In the genomic region with DNA sequence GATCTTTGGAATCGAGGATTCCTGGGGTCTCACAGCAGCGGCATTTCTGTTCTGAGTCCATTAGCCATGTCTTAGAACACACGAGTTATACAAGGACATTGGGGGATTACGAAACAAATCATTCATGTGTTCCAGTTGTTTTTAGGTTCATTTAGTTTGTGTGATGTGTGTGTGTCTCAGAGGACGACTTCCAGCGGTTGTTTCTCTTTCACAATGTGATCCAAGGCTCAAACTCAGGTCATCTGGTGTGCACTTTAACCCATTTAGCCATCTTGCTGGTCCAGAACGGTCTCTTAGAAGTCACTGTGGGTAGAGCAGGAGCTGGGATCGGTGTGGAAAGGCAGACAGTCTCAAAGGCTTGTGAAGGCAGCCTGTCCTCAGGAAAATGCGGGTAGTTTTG, we compare ENCODE assay signal across 27 mouse cellular contexts. TPM values are rescaled to one million over a fixed set of nuclear protein-coding genes. Genes with fewer than 3 reads are reported as not detected.
DNase-seq lines count a peak whose midpoint lies in the region; ATAC-seq and TF ChIP-seq lines count a peak whose summit lies in the region.
"Had no signal": no experiment of that assay in that cellular context is flagged by ENCODE, and none has a peak within 500 bp of the region (broad histone marks: within the 10 kb centered on the region; RNA-seq: fewer than 3 reads in every experiment).

No protein-coding gene starts in this region.

- H3K4me2 ChIP-seq in heart, postnatal 0 days (ENCODE audit: low read depth, low read length), result no peak overlapping the region
- no peak overlapping the region for H3K4me2 ChIP-seq in forebrain, embryonic 15.5 days (replicated peaks)
- H3K4me2 ChIP-seq: embryonic facial prominence, embryonic 13.5 days; forebrain, embryonic 12.5 days; heart, embryonic 11.5 days; hindbrain, embryonic 13.5 days; intestine, embryonic 15.5 days had no signal

- H3K27ac ChIP-seq in gastrocnemius, adult 2 months, result peak overlapping the region; percentile 59
- H3K27ac ChIP-seq in heart, postnatal 0 days (ENCODE audit: low read depth), result 0 out of 2 replicates have a peak overlapping the region, but pooled peaks have one; percentile 7
- H3K27ac ChIP-seq in macrophage, result peak overlapping the region; percentile 69
- no peak overlapping the region for H3K27ac ChIP-seq in forebrain, embryonic 15.5 days (replicated peaks)
- H3K27ac ChIP-seq: embryonic facial prominence, embryonic 10.5 days; embryonic facial prominence, embryonic 13.5 days; forebrain, embryonic 12.5 days; hindbrain, embryonic 10.5 days; hindbrain, embryonic 13.5 days; intestine, embryonic 15.5 days had no signal

- H3K9ac ChIP-seq in heart, postnatal 0 days (replicated peaks; ENCODE audit: low read depth, low read length), result no peak overlapping the region
- no peak overlapping the region for H3K9ac ChIP-seq in forebrain, embryonic 15.5 days (replicated peaks)
- H3K9ac ChIP-seq: embryonic facial prominence, embryonic 13.5 days; forebrain, embryonic 12.5 days; hindbrain, embryonic 13.5 days; intestine, embryonic 15.5 days had no signal

- H3K4me1 ChIP-seq in heart, postnatal 0 days (ENCODE audit: control insufficient read depth, insufficient read depth), result peaks cover 46% of the 10 kb centered on the region
- H3K4me1 ChIP-seq in lung, adult 2 months (ENCODE audit: control insufficient read depth, insufficient read depth, low read length), result peaks cover 35% of the 10 kb centered on the region
- H3K4me1 ChIP-seq in forebrain, embryonic 15.5 days, result no peaks in the 10 kb centered on the region
- H3K4me1 ChIP-seq: embryonic facial prominence, embryonic 10.5 days had no signal

- 88% methylated on average over 9 of the region's 9 CpGs for WGBS in heart, postnatal 0 days
- 78% methylated on average over 9 of the region's 9 CpGs for WGBS in lung, adult 2 months
- 74% methylated on average over 9 of the region's 9 CpGs for whole genome bisulfite sequencing in macrophage (ENCODE audit: missing documents)
- WGBS in forebrain, embryonic 15.5 days, result 81% methylated on average over 9 of the region's 9 CpGs

- TF ChIP-seq EP300 in heart, postnatal 0 days (IDR thresholded peaks at IDR 0.05; ENCODE audit: low read depth), result no peak

- H3K27me3 ChIP-seq in heart, postnatal 0 days (ENCODE audit: control insufficient read depth, insufficient read depth, low read length), result no peaks in the 10 kb centered on the region
- H3K27me3 ChIP-seq in forebrain, embryonic 15.5 days, result no peaks in the 10 kb centered on the region
- H3K27me3 ChIP-seq: embryonic facial prominence, embryonic 13.5 days; forebrain, embryonic 12.5 days; hindbrain, embryonic 13.5 days; intestine, embryonic 15.5 days had no signal

- peak overlapping the region; percentile 15; the same call in 1 of the 2 replicates for H3K4me3 ChIP-seq in gastrocnemius, adult 2 months
- no peak overlapping the region for H3K4me3 ChIP-seq in heart, postnatal 0 days (ENCODE audit: low read depth, low read length)
- no peak overlapping the region for H3K4me3 ChIP-seq in lung, adult 2 months (replicated peaks; ENCODE audit: extremely low read depth, low read depth, low read length)
- H3K4me3 ChIP-seq in macrophage (ENCODE audit: inconsistent target), result no peak overlapping the region
- H3K4me3 ChIP-seq in forebrain, embryonic 15.5 days, result no peak overlapping the region
- H3K4me3 ChIP-seq: embryonic facial prominence, embryonic 10.5 days; embryonic facial prominence, embryonic 13.5 days; erythroblast, embryonic 14.5 days; forebrain, embryonic 12.5 days; hindbrain, embryonic 10.5 days; hindbrain, embryonic 13.5 days; intestine, embryonic 15.5 days had no signal

- no peak for TF ChIP-seq CTCF in gastrocnemius, adult 2 months (IDR thresholded peaks at IDR 0.05)
- TF ChIP-seq CTCF in heart, postnatal 0 days (IDR thresholded peaks at IDR 0.05; ENCODE audit: low read depth), result no peak
- no peak for TF ChIP-seq CTCF in lung, adult 2 months (IDR thresholded peaks at IDR 0.05; ENCODE audit: insufficient read depth, low read length)

- H3K79me2 ChIP-seq in macrophage (ENCODE audit: inconsistent target), result peaks cover 71% of the 10 kb centered on the region

- TF ChIP-seq POLR2A in lung, adult 2 months (IDR thresholded peaks at IDR 0.05; ENCODE audit: borderline replicate concordance, extremely low read depth, low read depth, low read length), result no peak

- intact Hi-C loops in gastrocnemius, adult 2 months (cut with DNase I), result no loop called here
- intact Hi-C loops in heart, postnatal 14 days (cut with DNase I), result no loop called here

- H3K36me3 ChIP-seq in heart, postnatal 0 days (replicated peaks; ENCODE audit: control insufficient read depth, insufficient read depth, low read length), result peaks cover 30% of the 10 kb centered on the region
- no peaks in the 10 kb centered on the region for H3K36me3 ChIP-seq in macrophage (ENCODE audit: inconsistent target)
- no peaks in the 10 kb centered on the region for H3K36me3 ChIP-seq in forebrain, embryonic 15.5 days
- H3K36me3 ChIP-seq: embryonic facial prominence, embryonic 10.5 days; embryonic facial prominence, embryonic 13.5 days; forebrain, embryonic 12.5 days; hindbrain, embryonic 10.5 days; hindbrain, embryonic 13.5 days; intestine, embryonic 15.5 days had no signal

- ATAC-seq in heart, postnatal 0 days (ENCODE audit: insufficient read depth, low read depth), result no peak
- ATAC-seq in forebrain, embryonic 15.5 days (replicated peaks), result no peak
- ATAC-seq: activated CD4-positive, CD25-positive, alpha-beta regulatory T cell, adult 4 months; forebrain, embryonic 16.5 days; hindbrain, embryonic 16.5 days; intestine, embryonic 15.5 days had no signal

- no peak for DNase-seq in gastrocnemius, adult 2 months
- no peak for DNase-seq in gastrocnemius, postnatal 25 days
- DNase-seq in heart, postnatal 0 days (ENCODE audit: low spot score), result no peak
- no peak for DNase-seq in heart, postnatal 14 days
- peak; percentile 14 for DNase-seq in lung, postnatal 10 days
- DNase-seq in lung, adult 2 months, result no peak
- DNase-seq: adrenal gland, postnatal 10 days; adrenal gland, postnatal 36 days; cerebellum, adult 11 months; cerebellum, adult 2 months; cerebellum, adult 9-11 months; cerebellum, postnatal 36 days; embryo, embryonic 11 days; gastrocnemius, postnatal 14 days had no signal

- no peaks in the 10 kb centered on the region for H3K9me3 ChIP-seq in heart, postnatal 0 days (replicated peaks; ENCODE audit: control insufficient read depth, low read length)
- no peaks in the 10 kb centered on the region for H3K9me3 ChIP-seq in forebrain, embryonic 15.5 days
- H3K9me3 ChIP-seq: embryonic facial prominence, embryonic 10.5 days; embryonic facial prominence, embryonic 13.5 days; forebrain, embryonic 12.5 days; hindbrain, embryonic 10.5 days; hindbrain, embryonic 13.5 days; intestine, embryonic 15.5 days had no signal

RNA-seq across cellular contexts. Expression of a gene that starts 15.6 kb away (rescaled TPM):
- 1 to 10 TPM; 5.7 to 7.1 TPM for total RNA-seq in gastrocnemius, adult 2 months (2021)
- total RNA-seq in gastrocnemius, postnatal 25 days (2021), result 10 to 100 TPM; 10.2 to 13.3 TPM
- 110 and 114 TPM in 2 replicates for total RNA-seq in heart, postnatal 0 days (2014; rRNA removed; ENCODE audit: low replicate concordance)
- 45.7 and 51.9 TPM in 2 replicates for polyA plus RNA-seq in heart, postnatal 0 days (2015; fragmentation: Nextera tagmentation; extraction: Ambion mirVana)
- 10 to 100 TPM; 28.8 to 42.7 TPM for total RNA-seq in heart, postnatal 14 days (2021)
- polyA plus RNA-seq in lung, adult 2 months (2012; rRNA removed), result 16.5 and 20.3 TPM in 2 replicates
- total RNA-seq in macrophage (2018; cell fraction: chromatin; rRNA removed), result 10 to 100 TPM in 7 of 26 experiments, 1 to 10 TPM in 15, under 1 TPM in 4; 0.60 to 42.3 (median 4.2) TPM
- 10 to 100 TPM in 14 of 26 experiments, 1 to 10 TPM in 12; 6.5 to 36.9 (median 14.3) TPM for total RNA-seq in macrophage (2018; cell fraction: cytosol; rRNA removed)
- 10 to 100 TPM in 13 of 26 experiments, 1 to 10 TPM in 13; 3.4 to 48.4 (median 9.7) TPM for total RNA-seq in macrophage (2018; cell fraction: nucleus; rRNA removed)
- 16.9 to 30.2 TPM (median 26.1 TPM) in 3 replicates for polyA plus RNA-seq in macrophage (2018)
- 0.88 and 2.4 TPM in 2 replicates for polyA plus RNA-seq in forebrain, embryonic 15.5 days (2015; fragmentation: Nextera tagmentation; extraction: Ambion mirVana)

RNA-seq across cellular contexts. Expression of a gene that starts 47.3 kb away (rescaled TPM):
- total RNA-seq in gastrocnemius, adult 2 months (2021), result 1 to 10 TPM in 1 of 2 experiments, under 1 TPM in 1; 0.74 to 2.7 TPM
- total RNA-seq in gastrocnemius, postnatal 25 days (2021), result 1 to 10 TPM; 1.3 to 3.4 TPM
- 7.9 and 15.1 TPM in 2 replicates for total RNA-seq in heart, postnatal 0 days (2014; rRNA removed; ENCODE audit: low replicate concordance)
- 11.3 and 12.2 TPM in 2 replicates for polyA plus RNA-seq in heart, postnatal 0 days (2015; fragmentation: Nextera tagmentation; extraction: Ambion mirVana)
- total RNA-seq in heart, postnatal 14 days (2021), result 1 to 10 TPM; 6.3 to 7.9 TPM
- 0.92 and 1.9 TPM in 2 replicates for polyA plus RNA-seq in lung, adult 2 months (2012; rRNA removed)
- total RNA-seq in macrophage (2018; cell fraction: chromatin; rRNA removed), result 10 to 100 TPM in 10 of 26 experiments, 1 to 10 TPM in 16; 1.7 to 33.6 (median 9.2) TPM
- 10 to 100 TPM in 12 of 26 experiments, 1 to 10 TPM in 14; 3.2 to 22.9 (median 8.2) TPM for total RNA-seq in macrophage (2018; cell fraction: cytosol; rRNA removed)
- total RNA-seq in macrophage (2018; cell fraction: nucleus; rRNA removed), result 10 to 100 TPM in 16 of 26 experiments, 1 to 10 TPM in 10; 2.5 to 38.9 (median 11.4) TPM
- 9.9 to 16.8 TPM (median 15.2 TPM) in 3 replicates for polyA plus RNA-seq in macrophage (2018)
- 1.6 and 1.8 TPM in 2 replicates for polyA plus RNA-seq in forebrain, embryonic 15.5 days (2015; fragmentation: Nextera tagmentation; extraction: Ambion mirVana)
- polyA plus RNA-seq: activated CD4-positive, CD25-positive, alpha-beta regulatory T cell, adult 4 months; erythroblast, embryonic 14.5 days had no signal
